Mouse (Mus musculus): ENCODE results near the gene Defb25. TPM values are rescaled to one million over a fixed set of nuclear protein-coding genes. Genes with fewer than 3 reads are reported as not detected.
A peak's percentile ranks its signal among the peaks of the same experiment; 100 is the strongest.

Gene Defb25
- polyA plus RNA-seq, 1 experiment from 2014 or later = 39.6 TPM

GRCm38 (mm10) chr2:152629239-152629638 is 6.4 kb upstream of the Defb25 start:
- Histone ChIP-seq H3K36me3 (ENCODE audit: insufficient read depth, low read length) (peaks cover 9% of the 10 kb centered on the region; the same call in 1 of the 2 replicates), H3K4me3 (replicated peaks; ENCODE audit: low read depth, low read length) (peak overlapping the region; percentile 51; the same call in 1 of the 2 replicates), H3K4me1 (replicated peaks; ENCODE audit: insufficient read depth, low read length) (peaks cover 24% of the 10 kb centered on the region), H3K9ac (ENCODE audit: low read depth, low read length) (no peak overlapping the region), H3K9me3 (replicated peaks; ENCODE audit: low read length) (no peaks in the 10 kb centered on the region), H3K27ac (no peak overlapping the region), H3K4me2 (ENCODE audit: low read length) (peak overlapping the region; percentile 74), H3K27me3 (ENCODE audit: insufficient read depth, low read length) (no peaks in the 10 kb centered on the region)
- TF ChIP-seq CTCF (IDR thresholded peaks at IDR 0.05; ENCODE audit: low read depth) = no peak
- 25% methylated on average over 3 of the region's 3 CpGs for WGBS
- DNase-seq (ENCODE audit: low spot score) (no peak), ATAC-seq (replicated peaks; ENCODE audit: low FRiP score, low read depth) (no peak)

GRCm38 (mm10) chr2:152628066-152628465 is 5.2 kb upstream of the Defb25 start:
- no peak for ATAC-seq (replicated peaks; ENCODE audit: low FRiP score, low read depth)

GRCm38 (mm10) chr2:152626774-152627591 is 4.1 kb upstream of the Defb25 start, which contains the start of gene Rem1:
Gene Rem1 (plus strand): TSS chr2:152626951.
- peak within 1 kb of the TSS; percentile 70 for H3K27ac ChIP-seq
- H3K36me3 ChIP-seq (ENCODE audit: insufficient read depth, low read length) = 0 out of 2 replicates have a peak, but pooled peaks cover 4% of the 10 kb centered on the region
- ATAC-seq (replicated peaks; ENCODE audit: low FRiP score, low read depth) (peak; percentile 70), DNase-seq (ENCODE audit: low spot score) (peak; percentile 76)
- TF ChIP-seq CTCF (IDR thresholded peaks at IDR 0.05; ENCODE audit: low read depth) = no peak
- no peaks in the 10 kb centered on the region for H3K9me3 ChIP-seq (replicated peaks; ENCODE audit: low read length)
- no peaks in the 10 kb centered on the region for H3K27me3 ChIP-seq (ENCODE audit: insufficient read depth, low read length)
- 1% methylated on average over 58 of the region's 59 CpGs for WGBS
- peak within 1 kb of the TSS; percentile 51 for H3K4me3 ChIP-seq (replicated peaks; ENCODE audit: low read depth, low read length)
- peak within 1 kb of the TSS; percentile 74 for H3K4me2 ChIP-seq (ENCODE audit: low read length)
- H3K4me1 ChIP-seq (replicated peaks; ENCODE audit: insufficient read depth, low read length) = peaks cover 15% of the 10 kb centered on the region; the same call in 1 of the 2 replicates
- peak within 1 kb of the TSS; percentile 69 for H3K9ac ChIP-seq (ENCODE audit: low read depth, low read length)

More at GRCm38 (mm10) chr2:152628066-152628465, 5.2 kb upstream of the Defb25 start:
- Histone ChIP-seq H3K4me3 (replicated peaks; ENCODE audit: low read depth, low read length) (peak overlapping the region; percentile 51), H3K27me3 (ENCODE audit: insufficient read depth, low read length) (no peaks in the 10 kb centered on the region), H3K4me2 (ENCODE audit: low read length) (peak overlapping the region; percentile 74), H3K4me1 (replicated peaks; ENCODE audit: insufficient read depth, low read length) (peaks cover 20% of the 10 kb centered on the region), H3K9me3 (replicated peaks; ENCODE audit: low read length) (no peaks in the 10 kb centered on the region), H3K9ac (ENCODE audit: low read depth, low read length) (peak overlapping the region; percentile 69), H3K36me3 (ENCODE audit: insufficient read depth, low read length) (0 out of 2 replicates have a peak, but pooled peaks cover 4% of the 10 kb centered on the region), H3K27ac (peak overlapping the region; percentile 70)
- WGBS = 31% methylated on average over 17 of the region's 17 CpGs
- peak; percentile 43 for DNase-seq (ENCODE audit: low spot score)
- no peak for TF ChIP-seq CTCF (IDR thresholded peaks at IDR 0.05; ENCODE audit: low read depth)

GRCm38 (mm10) chr2:152625256-152625655 is 2.4 kb upstream of the Defb25 start:
- no peak overlapping the region for H3K27ac ChIP-seq
- ATAC-seq (replicated peaks; ENCODE audit: low FRiP score, low read depth) = no peak
- H3K9me3 ChIP-seq (replicated peaks; ENCODE audit: low read length) = no peaks in the 10 kb centered on the region
- no peaks in the 10 kb centered on the region for H3K27me3 ChIP-seq (ENCODE audit: insufficient read depth, low read length)
- WGBS = 19% methylated on average over 1 of the region's 1 CpGs
- no peak for DNase-seq (ENCODE audit: low spot score)
- no peak overlapping the region for H3K4me3 ChIP-seq (replicated peaks; ENCODE audit: low read depth, low read length)
- H3K9ac ChIP-seq (ENCODE audit: low read depth, low read length) = no peak overlapping the region
- H3K4me1 ChIP-seq (replicated peaks; ENCODE audit: insufficient read depth, low read length) = peaks cover 12% of the 10 kb centered on the region; the same call in 1 of the 2 replicates
- H3K36me3 ChIP-seq (ENCODE audit: insufficient read depth, low read length) = no peaks in the 10 kb centered on the region
- no peak overlapping the region for H3K4me2 ChIP-seq (ENCODE audit: low read length)
- no peak for TF ChIP-seq CTCF (IDR thresholded peaks at IDR 0.05; ENCODE audit: low read depth)

GRCm38 (mm10) chr2:152624566-152624965 is 1.7 kb upstream of the Defb25 start:
- Histone ChIP-seq H3K36me3 (ENCODE audit: insufficient read depth, low read length) (no peaks in the 10 kb centered on the region), H3K4me3 (replicated peaks; ENCODE audit: low read depth, low read length) (no peak overlapping the region), H3K4me2 (ENCODE audit: low read length) (no peak overlapping the region), H3K9ac (ENCODE audit: low read depth, low read length) (no peak overlapping the region), H3K27me3 (ENCODE audit: insufficient read depth, low read length) (no peaks in the 10 kb centered on the region), H3K27ac (no peak overlapping the region), H3K9me3 (replicated peaks; ENCODE audit: low read length) (no peaks in the 10 kb centered on the region), H3K4me1 (replicated peaks; ENCODE audit: insufficient read depth, low read length) (peaks cover 10% of the 10 kb centered on the region; the same call in 1 of the 2 replicates)
- no peak for TF ChIP-seq CTCF (IDR thresholded peaks at IDR 0.05; ENCODE audit: low read depth)
- 71% methylated on average over 2 of the region's 2 CpGs for WGBS
- ATAC-seq (replicated peaks; ENCODE audit: low FRiP score, low read depth) = no peak
- no peak for DNase-seq (ENCODE audit: low spot score)

GRCm38 (mm10) chr2:152622151-152622550 is 702 bp downstream of the Defb25 start:
- no peak for TF ChIP-seq CTCF (IDR thresholded peaks at IDR 0.05; ENCODE audit: low read depth)
- WGBS = 17% methylated on average over 13 of the region's 13 CpGs
- Histone ChIP-seq H3K4me2 (ENCODE audit: low read length) (no peak overlapping the region), H3K9ac (ENCODE audit: low read depth, low read length) (no peak overlapping the region), H3K4me3 (replicated peaks; ENCODE audit: low read depth, low read length) (no peak overlapping the region), H3K4me1 (replicated peaks; ENCODE audit: insufficient read depth, low read length) (0 out of 2 replicates have a peak, but pooled peaks cover 3% of the 10 kb centered on the region), H3K36me3 (ENCODE audit: insufficient read depth, low read length) (no peaks in the 10 kb centered on the region), H3K9me3 (replicated peaks; ENCODE audit: low read length) (no peaks in the 10 kb centered on the region), H3K27me3 (ENCODE audit: insufficient read depth, low read length) (no peaks in the 10 kb centered on the region), H3K27ac (peak overlapping the region; percentile 14; the same call in 1 of the 2 replicates)
- DNase-seq (ENCODE audit: low spot score) (peak; percentile 91), ATAC-seq (replicated peaks; ENCODE audit: low FRiP score, low read depth) (peak; percentile 65)
